Mouse (Mus musculus) mammary gland, adult 2 months (tissue): Measurements from ENCODE around the gene Scd3. TPM values are rescaled to one million over a fixed set of nuclear protein-coding genes. Genes with fewer than 3 reads are reported as not detected.

ENCODE experiments used
- polyA plus RNA-seq: library from polyadenylated mRNA; depleted of rRNA; stranded (reverse); fragments of >200 nt; gene quantifications from 2 replicates; pipeline ENCODE4 v1.2.3, GENCODE M21; 2012; ENCODE audit warnings: low replicate concordance; rRNA removed

The Scd3 gene
- polyA plus RNA-seq, result 0.27 and 2.7 TPM in 2 replicates

GRCm38 (mm10) chr19:44203015-44203564 lies at the start of gene Scd3:
TSS of gene Scd3 (plus strand) at chr19:44203269.

GRCm38 (mm10) chr19:44192342-44192741 lies 10.7 kb upstream of the Scd3 start, which contains the start of gene Pkd2l1:
TSS of gene Pkd2l1 (minus strand) at chr19:44192442.

GRCm38 (mm10) chr19:44292941-44293768 lies 90.1 kb downstream of the Scd3 start, which contains the start of gene Scd2:
TSS of gene Scd2 (plus strand) at chr19:44293674.

Other genes with a start within 250 kb of the Scd3 start
- 0.07 and 0.79 TPM in 2 replicates for gene Cpn1, start 216.7 kb upstream of the Scd3 start, polyA plus RNA-seq
- 0.46 and 0.67 TPM in 2 replicates for gene Cyp2c23, start 174.1 kb upstream of the Scd3 start, polyA plus RNA-seq
- gene Erlin1, start 133.5 kb upstream of the Scd3 start, polyA plus RNA-seq, result 5.8 and 12.2 TPM in 2 replicates
- 9.1 and 18.9 TPM in 2 replicates for gene Chuk, start 95.8 kb upstream of the Scd3 start, polyA plus RNA-seq
- gene Cwf19l1, start 67.4 kb upstream of the Scd3 start, polyA plus RNA-seq, result 6.2 and 10.8 TPM in 2 replicates
- 14.8 and 22.5 TPM in 2 replicates for gene Bloc1s2, start 56.8 kb upstream of the Scd3 start, polyA plus RNA-seq
- gene Pkd2l1, start 10.8 kb upstream of the Scd3 start, polyA plus RNA-seq, result 0.04 TPM in 1 of 2 replicates, not detected in the other
- 145 and 155 TPM in 2 replicates for gene Scd2, start 90.4 kb downstream of the Scd3 start, polyA plus RNA-seq
- gene Scd4, start 129.8 kb downstream of the Scd3 start, polyA plus RNA-seq, result 0.13 and 0.39 TPM in 2 replicates
- 23,170 and 24,642 TPM in 2 replicates for gene Scd1, start 204.6 kb downstream of the Scd3 start, polyA plus RNA-seq